Mouse (Mus musculus): ENCODE results near the gene Notch2.
A peak's percentile ranks its signal among the peaks of the same experiment; 100 is the strongest.
"Not testable (repeated sequence)": the region's sequence is repeated elsewhere in the genome, so short reads cannot be mapped to it uniquely, and the experiment has no call there.

Notch2 gene

GRCm38 (mm10) chr3:98028072-98028471 is 14.7 kb downstream of the Notch2 start:
- no peak for DNase-seq (ENCODE audit: low read depth, low spot score)

- DNase-seq (ENCODE audit: low read depth, low spot score): no peak
Observed at GRCm38 (mm10) chr3:98028936-98029335, 15.6 kb downstream of the Notch2 start.

GRCm38 (mm10) chr3:98031104-98031503 is 17.8 kb downstream of the Notch2 start:
- no peak for DNase-seq (ENCODE audit: low read depth, low spot score)

- DNase-seq (ENCODE audit: low read depth, low spot score): no peak
Observed at GRCm38 (mm10) chr3:98032191-98032590, 18.9 kb downstream of the Notch2 start.

- DNase-seq (ENCODE audit: low read depth, low spot score): no peak
Observed at GRCm38 (mm10) chr3:98032944-98033343, 19.6 kb downstream of the Notch2 start.

- no peak for DNase-seq (ENCODE audit: low read depth, low spot score)
Observed at GRCm38 (mm10) chr3:98034622-98035593, 21.6 kb downstream of the Notch2 start.

GRCm38 (mm10) chr3:98036161-98036560 is 22.8 kb downstream of the Notch2 start:
- DNase-seq (ENCODE audit: low read depth, low spot score): no peak

GRCm38 (mm10) chr3:98037151-98037550 is 23.8 kb downstream of the Notch2 start:
- DNase-seq (ENCODE audit: low read depth, low spot score): no peak

GRCm38 (mm10) chr3:98038658-98039057 is 25.3 kb downstream of the Notch2 start:
- no peak for DNase-seq (ENCODE audit: low read depth, low spot score)

- no peak for DNase-seq (ENCODE audit: low read depth, low spot score)
Observed at GRCm38 (mm10) chr3:98039223-98039622, 25.9 kb downstream of the Notch2 start.

GRCm38 (mm10) chr3:98039666-98040456 is 26.5 kb downstream of the Notch2 start:
- no peak for DNase-seq (ENCODE audit: low read depth, low spot score)

- DNase-seq (ENCODE audit: low read depth, low spot score): no peak
Observed at GRCm38 (mm10) chr3:98040836-98041235, 27.5 kb downstream of the Notch2 start.

- DNase-seq (ENCODE audit: low read depth, low spot score): no peak
Observed at GRCm38 (mm10) chr3:98042301-98042700, 29.0 kb downstream of the Notch2 start.

- DNase-seq (ENCODE audit: low read depth, low spot score): peak; percentile 54
Observed at GRCm38 (mm10) chr3:98042955-98043456, 29.7 kb downstream of the Notch2 start.

- no peak for DNase-seq (ENCODE audit: low read depth, low spot score)
Observed at GRCm38 (mm10) chr3:98043669-98044068, 30.3 kb downstream of the Notch2 start.

GRCm38 (mm10) chr3:98044768-98045368 is 31.5 kb downstream of the Notch2 start:
- DNase-seq (ENCODE audit: low read depth, low spot score): no peak

GRCm38 (mm10) chr3:98045465-98046148 is 32.3 kb downstream of the Notch2 start:
- DNase-seq (ENCODE audit: low read depth, low spot score): no peak

- no peak for DNase-seq (ENCODE audit: low read depth, low spot score)
Observed at GRCm38 (mm10) chr3:98046305-98046704, 33.0 kb downstream of the Notch2 start.

GRCm38 (mm10) chr3:98049671-98050070 is 36.3 kb downstream of the Notch2 start:
- no peak for DNase-seq (ENCODE audit: low read depth, low spot score)

- not testable (repeated sequence) for DNase-seq (ENCODE audit: low read depth, low spot score)
Observed at GRCm38 (mm10) chr3:98050086-98050485, 36.8 kb downstream of the Notch2 start.
